Mouse (Mus musculus) forebrain, embryonic 13.5 days (tissue): Measurements from ENCODE around the gene Olfr1101. TPM values are rescaled to one million over a fixed set of nuclear protein-coding genes. Genes with fewer than 3 reads are reported as not detected.

Experiments used
- ATAC-seq: fragments of 200-750 bp; cut with Nextera tagmentation; 2 replicates; pipeline ENCODE4 v1.8.0; 2017
- H3K27ac ChIP-seq: fragments of 300-500 bp; sonication (generic); 2 replicates; pipeline ENCODE4 v1.5.1; 2015; ENCODE audit warnings: inconsistent platforms, mild to moderate bottlenecking, moderate library complexity
- H3K27me3 ChIP-seq: fragments of 300-500 bp; sonication (generic); 2 replicates; pipeline ENCODE4 v1.6.1; 2015; ENCODE audit warnings: mild to moderate bottlenecking, inconsistent platforms
- H3K36me3 ChIP-seq: fragments of 300-500 bp; sonication (generic); 2 replicates; pipeline ENCODE4 v1.6.1; 2015; ENCODE audit warnings: mild to moderate bottlenecking, inconsistent platforms; ENCODE audit not compliant: poor library complexity, severe bottlenecking
- H3K4me1 ChIP-seq: fragments of 300-500 bp; sonication (generic); 2 replicates; pipeline ENCODE4 v1.6.1; 2015; ENCODE audit warnings: inconsistent platforms
- H3K4me2 ChIP-seq: fragments of 300-500 bp; sonication (generic); 2 replicates; pipeline ENCODE4 v1.6.1; 2015; ENCODE audit warnings: inconsistent platforms, mild to moderate bottlenecking, moderate library complexity
- H3K4me3 ChIP-seq: fragments of 300-500 bp; sonication (generic); 2 replicates; pipeline ENCODE4 v1.5.1; 2015; ENCODE audit warnings: mild to moderate bottlenecking, inconsistent platforms
- H3K9ac ChIP-seq: fragments of 300-500 bp; sonication (generic); 2 replicates; pipeline ENCODE4 v1.6.1; 2015; ENCODE audit warnings: mild to moderate bottlenecking, inconsistent platforms
- H3K9me3 ChIP-seq: fragments of 300-500 bp; sonication (generic); replicated peaks from 2 replicates; pipeline ENCODE4 v1.6.1; 2016; ENCODE audit warnings: inconsistent platforms
- WGBS: fragments of 180-500 bp; shearing (Covaris S2); methylation state at CpG from one replicate; pipeline ENCODE4 v1.1.7; 2015; 5-methylcytosine and 5-hydroxymethylcytosine counted together
- polyA plus RNA-seq: library from polyadenylated mRNA; unstranded; fragments of >200 nt; fragmentation: Nextera tagmentation; extraction: Ambion mirVana; gene quantifications from 2 replicates; pipeline ENCODE4 v1.2.1, GENCODE M21; 2015

The Olfr1101 gene
- not detected in 2 replicates for polyA plus RNA-seq

- Histone ChIP-seq H3K9me3 (no peaks in the 10 kb centered on the region; the same call in 1 of the 2 replicates), H3K27ac (no peak within 1 kb of the TSS), H3K4me1 (no peaks in the 10 kb centered on the region), H3K4me3 (no peak within 1 kb of the TSS), H3K36me3 (no peaks in the 10 kb centered on the region), H3K27me3 (no peaks in the 10 kb centered on the region), H3K9ac (no peak within 1 kb of the TSS), H3K4me2 (no peak within 1 kb of the TSS)
- WGBS = 85% methylated on average over 3 of the region's 3 CpGs
- ATAC-seq = no peak
These were observed at the start of gene Olfr1101 for GRCm38 (mm10) chr2:86991121-86991520. Gene Olfr1101 (minus strand): TSS chr2:86991221.

DNA sequence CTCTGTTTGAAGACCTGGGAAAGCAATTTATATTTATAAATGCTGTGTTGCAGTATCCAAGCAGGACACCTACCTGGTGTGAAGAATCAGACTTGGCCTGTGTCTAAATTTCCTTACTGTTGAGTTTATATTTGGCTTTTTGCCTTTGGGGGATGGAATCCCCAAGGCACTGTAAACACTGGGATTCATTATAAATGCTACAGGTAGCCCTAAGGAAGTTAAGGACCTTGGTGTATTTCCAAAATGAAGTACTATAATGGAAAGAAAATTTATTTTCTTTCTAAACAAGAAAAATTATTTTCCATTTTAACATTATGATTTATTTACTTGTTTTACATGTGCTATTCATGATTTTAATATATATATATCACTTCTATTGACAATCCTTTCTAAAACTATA is 45.4 kb upstream of the Olfr1101 start, which contains the start of gene Olfr1105:
Gene Olfr1105, minus strand, starts transcription at position 101 of the 400 bp plus-strand sequence.
- Histone ChIP-seq H3K9me3 (no peaks in the 10 kb centered on the region), H3K4me2 (no peak within 1 kb of the TSS), H3K36me3 (no peaks in the 10 kb centered on the region), H3K27me3 (no peaks in the 10 kb centered on the region), H3K9ac (no peak within 1 kb of the TSS), H3K4me3 (no peak within 1 kb of the TSS), H3K27ac (no peak within 1 kb of the TSS), H3K4me1 (no peaks in the 10 kb centered on the region)
- no peak for ATAC-seq

- Histone ChIP-seq H3K27me3 (no peaks in the 10 kb centered on the region), H3K4me2 (no peak within 1 kb of the TSS), H3K9ac (no peak within 1 kb of the TSS), H3K9me3 (no peaks in the 10 kb centered on the region), H3K4me3 (no peak within 1 kb of the TSS), H3K36me3 (no peaks in the 10 kb centered on the region), H3K27ac (no peak within 1 kb of the TSS), H3K4me1 (no peaks in the 10 kb centered on the region)
- ATAC-seq = no peak
- 81% methylated on average over 1 of the region's 1 CpGs for WGBS
These were observed 36.0 kb upstream of the Olfr1101 start, which contains the start of gene Olfr1104 for GRCm38 (mm10) chr2:87026980-87027379. Gene Olfr1104 (minus strand): TSS chr2:87027080.

- Histone ChIP-seq H3K9ac (no peak within 1 kb of the TSS), H3K36me3 (no peaks in the 10 kb centered on the region), H3K27ac (no peak within 1 kb of the TSS), H3K4me3 (no peak within 1 kb of the TSS), H3K4me1 (no peaks in the 10 kb centered on the region), H3K27me3 (no peaks in the 10 kb centered on the region), H3K4me2 (no peak within 1 kb of the TSS), H3K9me3 (no peaks in the 10 kb centered on the region)
- ATAC-seq = no peak
These were observed 7.1 kb upstream of the Olfr1101 start, which contains the start of gene Olfr1102 for GRCm38 (mm10) chr2:86998098-86998497. Gene Olfr1102 (plus strand): TSS chr2:86998398.

DNA sequence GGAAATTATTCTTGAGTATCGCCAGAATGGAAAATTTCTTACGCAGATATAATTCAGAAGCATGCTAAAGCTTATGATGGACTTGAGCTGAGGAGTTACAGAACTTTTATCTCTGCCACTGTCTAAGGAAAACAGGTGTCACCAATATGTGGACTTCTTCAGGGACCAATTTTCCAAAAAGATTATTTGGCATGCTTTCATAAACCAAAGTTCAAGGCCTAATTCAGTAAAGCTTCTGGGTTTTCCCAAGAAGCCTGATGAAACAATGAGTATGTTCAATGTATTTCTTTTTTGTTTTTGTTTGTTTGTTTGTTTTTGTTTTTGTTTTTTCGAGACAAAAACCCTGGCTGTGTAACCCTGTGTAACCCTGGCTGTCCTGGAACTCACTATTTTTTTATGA is 11.2 kb downstream of the Olfr1101 start, which contains the start of gene Olfr1100:
Gene Olfr1100, minus strand, starts transcription at position 101 of the 400 bp plus-strand sequence.
- WGBS = 83% methylated on average over 3 of the region's 3 CpGs
- Histone ChIP-seq H3K27me3 (no peaks in the 10 kb centered on the region), H3K9ac (no peak within 1 kb of the TSS), H3K27ac (no peak within 1 kb of the TSS), H3K4me3 (no peak within 1 kb of the TSS), H3K9me3 (no peaks in the 10 kb centered on the region), H3K4me2 (no peak within 1 kb of the TSS), H3K36me3 (no peaks in the 10 kb centered on the region), H3K4me1 (no peaks in the 10 kb centered on the region)
- no peak for ATAC-seq

DNA sequence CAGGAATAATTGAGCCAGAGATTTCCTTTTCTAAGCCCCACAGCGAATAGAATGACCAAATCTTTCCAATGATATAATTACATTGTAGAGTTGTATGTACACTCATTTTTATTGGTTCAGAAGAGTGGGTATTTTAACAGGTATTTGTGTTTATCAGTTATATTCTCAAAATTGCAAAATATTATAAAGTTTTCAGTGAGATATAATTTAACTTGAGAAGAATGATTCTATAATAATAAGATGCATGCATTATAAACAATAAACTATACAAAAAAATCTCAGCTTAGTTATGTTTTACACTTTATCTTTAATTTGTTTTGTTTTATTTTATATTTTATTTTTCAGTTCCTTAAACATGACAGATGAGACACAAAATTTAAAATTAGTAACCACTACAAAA is 30.4 kb downstream of the Olfr1101 start, which contains the start of gene Olfr1099:
Gene Olfr1099, minus strand, starts transcription at position 101 of the 400 bp plus-strand sequence.
- H3K4me3 ChIP-seq = no peak within 1 kb of the TSS
- 92% methylated on average over 1 of the region's 1 CpGs for WGBS
- no peak within 1 kb of the TSS for H3K4me2 ChIP-seq
- H3K9me3 ChIP-seq = no peaks in the 10 kb centered on the region
- H3K27ac ChIP-seq = no peak within 1 kb of the TSS
- no peaks in the 10 kb centered on the region for H3K4me1 ChIP-seq
- no peak within 1 kb of the TSS for H3K9ac ChIP-seq
- ATAC-seq = no peak
- no peaks in the 10 kb centered on the region for H3K27me3 ChIP-seq
- no peaks in the 10 kb centered on the region for H3K36me3 ChIP-seq

Other genes starting within 250 kb of the Olfr1101 start
- not detected in 2 replicates for gene Olfr1090, start 232.2 kb downstream of the Olfr1101 start, polyA plus RNA-seq
- not detected in 2 replicates for gene Olfr1093, start 208.7 kb downstream of the Olfr1101 start, polyA plus RNA-seq
- not detected in 2 replicates for gene Olfr141, start 181.2 kb downstream of the Olfr1101 start, polyA plus RNA-seq
- not detected in 2 replicates for gene Olfr1094, start 166.6 kb downstream of the Olfr1101 start, polyA plus RNA-seq
- not detected in 2 replicates for gene Olfr1095, start 139.5 kb downstream of the Olfr1101 start, polyA plus RNA-seq
- gene Gm13723, start 116.4 kb downstream of the Olfr1101 start, polyA plus RNA-seq = not detected in 2 replicates
- gene Olfr1097, start 99.0 kb downstream of the Olfr1101 start, polyA plus RNA-seq = not detected in 2 replicates
- gene Olfr1098, start 66.7 kb downstream of the Olfr1101 start, polyA plus RNA-seq = not detected in 2 replicates
- gene Olfr1099, start 30.5 kb downstream of the Olfr1101 start, polyA plus RNA-seq = not detected in 2 replicates
- not detected in 2 replicates for gene Olfr1100, start 11.3 kb downstream of the Olfr1101 start, polyA plus RNA-seq
- not detected in 2 replicates for gene Olfr1102, start 7.2 kb upstream of the Olfr1101 start, polyA plus RNA-seq
- not detected in 2 replicates for gene Olfr1104, start 35.9 kb upstream of the Olfr1101 start, polyA plus RNA-seq
- not detected in 2 replicates for gene Olfr1105, start 45.3 kb upstream of the Olfr1101 start, polyA plus RNA-seq
- gene Olfr1106, start 61.1 kb upstream of the Olfr1101 start, polyA plus RNA-seq = not detected in 2 replicates
- not detected in 2 replicates for gene Olfr1107, start 84.6 kb upstream of the Olfr1101 start, polyA plus RNA-seq
- gene Olfr1109, start 104.8 kb upstream of the Olfr1101 start, polyA plus RNA-seq = not detected in 2 replicates
- not detected in 2 replicates for gene Olfr259, start 123.3 kb upstream of the Olfr1101 start, polyA plus RNA-seq
- gene Olfr1110, start 149.1 kb upstream of the Olfr1101 start, polyA plus RNA-seq = not detected in 2 replicates
- not detected in 2 replicates for gene Olfr1111, start 161.4 kb upstream of the Olfr1101 start, polyA plus RNA-seq
- gene Olfr1112, start 196.6 kb upstream of the Olfr1101 start, polyA plus RNA-seq = not detected in 2 replicates
- not detected in 2 replicates for gene Olfr1113, start 217.7 kb upstream of the Olfr1101 start, polyA plus RNA-seq